Mouse (Mus musculus): Measurements from ENCODE around the gene Rsu1.

GRCm38 (mm10) chr2:13220141-13220540 is 51.1 kb downstream of the Rsu1 start:
- TF ChIP-seq GATA1 (IDR thresholded peaks at IDR 0.05; ENCODE audit: low read length) (no peak), TAL1 (IDR thresholded peaks at IDR 0.05; ENCODE audit: low read length) (no peak)
